Mouse (Mus musculus): ENCODE data around the gene Cers6. TPM values are rescaled to one million over a fixed set of nuclear protein-coding genes. Genes with fewer than 3 reads are reported as not detected.

The Cers6 gene
- polyA plus RNA-seq, 1 experiment from 2014 or later = 26.8 TPM

- H3K4me2 ChIP-seq (ENCODE audit: low read depth, severe bottlenecking) = no peak overlapping the region
- ATAC-seq (ENCODE audit: insufficient number of reproducible peaks, low FRiP score, low TSS enrichment, low read depth) = no peak; the same call in 1 of the 2 replicates
- whole genome bisulfite sequencing = 86% methylated on average over 9 of the region's 9 CpGs
- H3K36me3 ChIP-seq (ENCODE audit: control insufficient read depth, insufficient read depth, low read length) = no peaks in the 10 kb centered on the region
- no peaks in the 10 kb centered on the region for H3K9me3 ChIP-seq (ENCODE audit: control insufficient read depth, low read length)
- DNase-seq (ENCODE audit: low spot score) = no peak
- no peak overlapping the region for H3K9ac ChIP-seq (ENCODE audit: low read length)
- H3K4me1 ChIP-seq (ENCODE audit: control insufficient read depth, insufficient read depth, low read length) = no peaks in the 10 kb centered on the region
- no peaks in the 10 kb centered on the region for H3K27me3 ChIP-seq (ENCODE audit: control insufficient read depth, insufficient read depth, low read length)
- no peak overlapping the region for H3K27ac ChIP-seq (replicated peaks; ENCODE audit: low read depth, low read length)
- H3K4me3 ChIP-seq (ENCODE audit: low read depth, low read length) = no peak overlapping the region
Observed at GRCm38 (mm10) chr2:68924344-68924743, 63.1 kb downstream of the Cers6 start.

- no peaks in the 10 kb centered on the region for H3K27me3 ChIP-seq (ENCODE audit: control insufficient read depth, insufficient read depth, low read length)
- peak; percentile 39 for DNase-seq (ENCODE audit: low spot score)
- no peaks in the 10 kb centered on the region for H3K36me3 ChIP-seq (ENCODE audit: control insufficient read depth, insufficient read depth, low read length)
- ATAC-seq (ENCODE audit: insufficient number of reproducible peaks, low FRiP score, low TSS enrichment, low read depth) = no peak
- no peak overlapping the region for H3K4me3 ChIP-seq (ENCODE audit: low read depth, low read length)
- H3K9me3 ChIP-seq (ENCODE audit: control insufficient read depth, low read length) = no peaks in the 10 kb centered on the region
- H3K27ac ChIP-seq (replicated peaks; ENCODE audit: low read depth, low read length) = no peak overlapping the region
- WGBS = 87% methylated on average over 6 of the region's 6 CpGs
- H3K4me1 ChIP-seq (ENCODE audit: control insufficient read depth, insufficient read depth, low read length) = no peaks in the 10 kb centered on the region
- no peak overlapping the region for H3K9ac ChIP-seq (ENCODE audit: low read length)
- H3K4me2 ChIP-seq (ENCODE audit: low read depth, severe bottlenecking) = no peak overlapping the region
Observed at GRCm38 (mm10) chr2:68925542-68925941, 64.3 kb downstream of the Cers6 start.

- H3K9ac ChIP-seq (ENCODE audit: low read length) = no peak overlapping the region
- no peak overlapping the region for H3K4me3 ChIP-seq (ENCODE audit: low read depth, low read length)
- DNase-seq (ENCODE audit: low spot score) (no peak), ATAC-seq (ENCODE audit: insufficient number of reproducible peaks, low FRiP score, low TSS enrichment, low read depth) (no peak)
- no peak overlapping the region for H3K4me2 ChIP-seq (ENCODE audit: low read depth, severe bottlenecking)
- H3K27ac ChIP-seq (replicated peaks; ENCODE audit: low read depth, low read length) = no peak overlapping the region
- 77% methylated on average over 10 of the region's 10 CpGs for WGBS
- H3K9me3 ChIP-seq (ENCODE audit: control insufficient read depth, low read length) = no peaks in the 10 kb centered on the region
- H3K27me3 ChIP-seq (ENCODE audit: control insufficient read depth, insufficient read depth, low read length) = no peaks in the 10 kb centered on the region
- H3K4me1 ChIP-seq (ENCODE audit: control insufficient read depth, insufficient read depth, low read length) = no peaks in the 10 kb centered on the region
- no peaks in the 10 kb centered on the region for H3K36me3 ChIP-seq (ENCODE audit: control insufficient read depth, insufficient read depth, low read length)
Observed at GRCm38 (mm10) chr2:68926913-68927790, 65.9 kb downstream of the Cers6 start.

GRCm38 (mm10) chr2:68932240-68932639 is 71.0 kb downstream of the Cers6 start:
- no peak for DNase-seq (ENCODE audit: low spot score)
- Histone ChIP-seq H3K27me3 (ENCODE audit: control insufficient read depth, insufficient read depth, low read length) (no peaks in the 10 kb centered on the region), H3K4me1 (ENCODE audit: control insufficient read depth, insufficient read depth, low read length) (no peaks in the 10 kb centered on the region), H3K9me3 (ENCODE audit: control insufficient read depth, low read length) (no peaks in the 10 kb centered on the region), H3K4me2 (ENCODE audit: low read depth, severe bottlenecking) (no peak overlapping the region), H3K9ac (ENCODE audit: low read length) (no peak overlapping the region), H3K4me3 (ENCODE audit: low read depth, low read length) (no peak overlapping the region), H3K36me3 (ENCODE audit: control insufficient read depth, insufficient read depth, low read length) (no peaks in the 10 kb centered on the region), H3K27ac (replicated peaks; ENCODE audit: low read depth, low read length) (no peak overlapping the region)
- ATAC-seq (ENCODE audit: insufficient number of reproducible peaks, low FRiP score, low TSS enrichment, low read depth) = no peak
- 57% methylated on average over 4 of the region's 4 CpGs for WGBS

GRCm38 (mm10) chr2:68932656-68933055 is 71.4 kb downstream of the Cers6 start:
- H3K4me1 ChIP-seq (ENCODE audit: control insufficient read depth, insufficient read depth, low read length) = no peaks in the 10 kb centered on the region
- 85% methylated on average over 4 of the region's 4 CpGs for WGBS

GRCm38 (mm10) chr2:68934651-68935050 is 73.4 kb downstream of the Cers6 start:
- no peak for ATAC-seq (ENCODE audit: insufficient number of reproducible peaks, low FRiP score, low TSS enrichment, low read depth)
- Histone ChIP-seq H3K4me1 (ENCODE audit: control insufficient read depth, insufficient read depth, low read length) (no peaks in the 10 kb centered on the region), H3K9ac (ENCODE audit: low read length) (no peak overlapping the region), H3K4me2 (ENCODE audit: low read depth, severe bottlenecking) (no peak overlapping the region), H3K36me3 (ENCODE audit: control insufficient read depth, insufficient read depth, low read length) (0 out of 2 replicates have a peak, but pooled peaks cover 2% of the 10 kb centered on the region), H3K9me3 (ENCODE audit: control insufficient read depth, low read length) (no peaks in the 10 kb centered on the region), H3K27me3 (ENCODE audit: control insufficient read depth, insufficient read depth, low read length) (no peaks in the 10 kb centered on the region), H3K27ac (replicated peaks; ENCODE audit: low read depth, low read length) (no peak overlapping the region), H3K4me3 (ENCODE audit: low read depth, low read length) (no peak overlapping the region)
- WGBS = 83% methylated on average over 6 of the region's 6 CpGs
- DNase-seq (ENCODE audit: low spot score) = no peak

More at GRCm38 (mm10) chr2:68932656-68933055, 71.4 kb downstream of the Cers6 start:
- Histone ChIP-seq H3K4me2 (ENCODE audit: low read depth, severe bottlenecking) (no peak overlapping the region), H3K36me3 (ENCODE audit: control insufficient read depth, insufficient read depth, low read length) (0 out of 2 replicates have a peak, but pooled peaks cover 2% of the 10 kb centered on the region), H3K27ac (replicated peaks; ENCODE audit: low read depth, low read length) (no peak overlapping the region), H3K27me3 (ENCODE audit: control insufficient read depth, insufficient read depth, low read length) (no peaks in the 10 kb centered on the region), H3K9me3 (ENCODE audit: control insufficient read depth, low read length) (no peaks in the 10 kb centered on the region), H3K9ac (ENCODE audit: low read length) (no peak overlapping the region), H3K4me3 (ENCODE audit: low read depth, low read length) (no peak overlapping the region)
- no peak for ATAC-seq (ENCODE audit: insufficient number of reproducible peaks, low FRiP score, low TSS enrichment, low read depth)
- DNase-seq (ENCODE audit: low spot score) = no peak

GRCm38 (mm10) chr2:68935721-68936294 is 74.6 kb downstream of the Cers6 start:
- 80% methylated on average over 2 of the region's 2 CpGs for WGBS
- H3K9ac ChIP-seq (ENCODE audit: low read length) = no peak overlapping the region
- H3K27ac ChIP-seq (replicated peaks; ENCODE audit: low read depth, low read length) = no peak overlapping the region
- H3K9me3 ChIP-seq (ENCODE audit: control insufficient read depth, low read length) = no peaks in the 10 kb centered on the region
- no peak overlapping the region for H3K4me2 ChIP-seq (ENCODE audit: low read depth, severe bottlenecking)
- ATAC-seq (ENCODE audit: insufficient number of reproducible peaks, low FRiP score, low TSS enrichment, low read depth) (no peak), DNase-seq (ENCODE audit: low spot score) (no peak)
- H3K4me3 ChIP-seq (ENCODE audit: low read depth, low read length) = no peak overlapping the region
- H3K27me3 ChIP-seq (ENCODE audit: control insufficient read depth, insufficient read depth, low read length) = no peaks in the 10 kb centered on the region
- H3K36me3 ChIP-seq (ENCODE audit: control insufficient read depth, insufficient read depth, low read length) = 0 out of 2 replicates have a peak, but pooled peaks cover 2% of the 10 kb centered on the region
- H3K4me1 ChIP-seq (ENCODE audit: control insufficient read depth, insufficient read depth, low read length) = no peaks in the 10 kb centered on the region

GRCm38 (mm10) chr2:68936773-68937172 is 75.5 kb downstream of the Cers6 start:
- DNase-seq (ENCODE audit: low spot score) (no peak), ATAC-seq (ENCODE audit: insufficient number of reproducible peaks, low FRiP score, low TSS enrichment, low read depth) (no peak)
- no peaks in the 10 kb centered on the region for H3K27me3 ChIP-seq (ENCODE audit: control insufficient read depth, insufficient read depth, low read length)
- 94% methylated on average over 4 of the region's 4 CpGs for WGBS
- H3K36me3 ChIP-seq (ENCODE audit: control insufficient read depth, insufficient read depth, low read length) = 0 out of 2 replicates have a peak, but pooled peaks cover 2% of the 10 kb centered on the region
- H3K27ac ChIP-seq (replicated peaks; ENCODE audit: low read depth, low read length) = no peak overlapping the region
- no peak overlapping the region for H3K9ac ChIP-seq (ENCODE audit: low read length)
- H3K4me1 ChIP-seq (ENCODE audit: control insufficient read depth, insufficient read depth, low read length) = no peaks in the 10 kb centered on the region
- H3K9me3 ChIP-seq (ENCODE audit: control insufficient read depth, low read length) = no peaks in the 10 kb centered on the region
- H3K4me3 ChIP-seq (ENCODE audit: low read depth, low read length) = no peak overlapping the region
- no peak overlapping the region for H3K4me2 ChIP-seq (ENCODE audit: low read depth, severe bottlenecking)

Measured in limb, embryonic 11.5 days (tissue).